Mouse (Mus musculus) myocyte (in vitro differentiated cells): ENCODE results near the gene 1810010H24Rik. TPM values are rescaled to one million over a fixed set of nuclear protein-coding genes. Genes with fewer than 3 reads are reported as not detected.

Experiments
- H3K27me3 ChIP-seq: one replicate; pipeline ENCODE4 v1.6.1; 2011; ENCODE audit not compliant: control insufficient read depth, insufficient read depth, insufficient read length
- H3K36me3 ChIP-seq: one replicate; pipeline ENCODE4 v1.6.1; 2011; ENCODE audit not compliant: control insufficient read depth, insufficient read depth
- H3K4me2 ChIP-seq: one replicate; pipeline ENCODE4 v1.6.1; 2011; ENCODE audit warnings: low read depth, control low read depth
- H3K4me3 ChIP-seq: one replicate; pipeline ENCODE4 v1.5.1; 2011; ENCODE audit warnings: mild to moderate bottlenecking, control low read depth, moderate library complexity
- H3K79me2 ChIP-seq: one replicate; pipeline ENCODE4 v1.6.1; 2011; ENCODE audit not compliant: control insufficient read depth, insufficient read depth
- H3ac ChIP-seq: one replicate; pipeline ENCODE4 v1.6.1; 2011; ENCODE audit not compliant: control insufficient read depth, insufficient read length
- CEBPB ChIP-seq: IDR thresholded peaks from 2 replicates; pipeline ENCODE4 v1.6.1; 2011; ENCODE audit warnings: mild to moderate bottlenecking, moderate library complexity; ENCODE audit not compliant: poor library complexity, insufficient read depth, severe bottlenecking
- E2F4 ChIP-seq: IDR thresholded peaks from one replicate; pipeline ENCODE4 v1.6.1; 2011; ENCODE audit warnings: mild to moderate bottlenecking, control low read depth, moderate library complexity; ENCODE audit not compliant: insufficient read depth
- MAX ChIP-seq: IDR thresholded peaks from one replicate; pipeline ENCODE4 v1.6.1; 2011; ENCODE audit warnings: low read depth, mild to moderate bottlenecking, control low read depth
- MYOD1 ChIP-seq, 3 experiments: IDR thresholded peaks; one replicate each; pipeline ENCODE4 v1.6.1; 2011; ENCODE audit warnings: control low read depth in 2 of 3, low read depth in 2 of 3, mild to moderate bottlenecking in 2 of 3, moderate library complexity in 1 of 3; ENCODE audit not compliant: insufficient read length in 2 of 3, control insufficient read depth in 1 of 3
- MYOG ChIP-seq, 3 experiments: IDR thresholded peaks; one replicate each; pipeline ENCODE4 v1.6.1; 2011; ENCODE audit warnings: control low read depth in 2 of 3, low read depth in 2 of 3, mild to moderate bottlenecking in 2 of 3; ENCODE audit not compliant: insufficient read length in 2 of 3, control insufficient read depth in 1 of 3, insufficient read depth in 1 of 3
- POLR2A ChIP-seq: IDR thresholded peaks from one replicate; pipeline ENCODE4 v1.6.1; 2011; ENCODE audit warnings: low read depth, mild to moderate bottlenecking, control low read depth, moderate library complexity; ENCODE audit not compliant: insufficient read length
- POLR2AphosphoS2 ChIP-seq: IDR thresholded peaks from one replicate; pipeline ENCODE4 v1.6.1; 2011; ENCODE audit warnings: low read depth, control low read depth; ENCODE audit not compliant: insufficient read length
- REST ChIP-seq: IDR thresholded peaks from one replicate; pipeline ENCODE4 v1.6.1; 2011; ENCODE audit warnings: mild to moderate bottlenecking, control low read depth, moderate library complexity; ENCODE audit not compliant: insufficient read depth, insufficient read length
- SRF ChIP-seq: IDR thresholded peaks from one replicate; pipeline ENCODE4 v1.6.1; 2011; ENCODE audit warnings: low read depth; ENCODE audit not compliant: control insufficient read depth, insufficient read length
- TCF12 ChIP-seq: IDR thresholded peaks from one replicate; pipeline ENCODE4 v1.6.1; 2011; ENCODE audit warnings: mild to moderate bottlenecking, control low read depth; ENCODE audit not compliant: poor library complexity, insufficient read depth, severe bottlenecking
- TCF3 ChIP-seq: IDR thresholded peaks from one replicate; pipeline ENCODE4 v1.6.1; 2011; ENCODE audit warnings: low read depth, control low read depth; ENCODE audit not compliant: insufficient read length
- USF1 ChIP-seq: IDR thresholded peaks from one replicate; pipeline ENCODE4 v1.6.1; 2011; ENCODE audit warnings: low read depth, mild to moderate bottlenecking, control low read depth, moderate library complexity
- polyA plus RNA-seq: library from polyadenylated mRNA; unstranded; fragments of >200 nt; fragmentation: generic; extraction: Trizol; gene quantifications from one replicate; pipeline ENCODE4 v1.2.1, GENCODE M21; 2012; ENCODE audit warnings: missing spikeins

Gene 1810010H24Rik
- polyA plus RNA-seq, 1 experiment: 2.5 TPM

GRCm38 (mm10) chr11:107034085-107034810, 8.8 kb downstream of the 1810010H24Rik start:
- H3K4me2 ChIP-seq: no peak overlapping the region

GRCm38 (mm10) chr11:107039417-107039816, 13.9 kb downstream of the 1810010H24Rik start:
- H3K4me2 ChIP-seq: no peak overlapping the region
- no peaks in the 10 kb centered on the region for H3K27me3 ChIP-seq
- TF ChIP-seq E2F4: no peak
- no peak for TF ChIP-seq MYOG (IDR thresholded peaks at IDR 0.05; ENCODE audit: control insufficient read depth in 1 of 3, insufficient read depth in 1 of 3, insufficient read length in 2 of 3, low read depth in 2 of 3)
- no peak for TF ChIP-seq MAX
- no peak overlapping the region for H3ac ChIP-seq
- no peak overlapping the region for H3K4me3 ChIP-seq
- H3K79me2 ChIP-seq: no peaks in the 10 kb centered on the region
- H3K36me3 ChIP-seq: peaks cover 32% of the 10 kb centered on the region

More at GRCm38 (mm10) chr11:107034085-107034810, 8.8 kb downstream of the 1810010H24Rik start:
- Histone ChIP-seq H3K79me2 (no peaks in the 10 kb centered on the region), H3ac (no peak overlapping the region), H3K4me3 (no peak overlapping the region), H3K36me3 (peaks cover 13% of the 10 kb centered on the region), H3K27me3 (no peaks in the 10 kb centered on the region)
- no peak for TF ChIP-seq TCF12
- TF ChIP-seq POLR2AphosphoS2: no peak
- no peak for TF ChIP-seq E2F4
- no peak for TF ChIP-seq MYOD1 (IDR thresholded peaks at IDR 0.05; ENCODE audit: control insufficient read depth in 1 of 3, insufficient read length in 2 of 3, low read depth in 2 of 3)
- TF ChIP-seq POLR2A: no peak
- TF ChIP-seq MAX: no peak
- no peak for TF ChIP-seq MYOG (IDR thresholded peaks at IDR 0.05; ENCODE audit: control insufficient read depth in 1 of 3, insufficient read depth in 1 of 3, insufficient read length in 2 of 3, low read depth in 2 of 3)
- TF ChIP-seq TCF3: no peak
- TF ChIP-seq REST: no peak
- no peak for TF ChIP-seq CEBPB
- TF ChIP-seq SRF: no peak
- TF ChIP-seq USF1: no peak

DNA sequence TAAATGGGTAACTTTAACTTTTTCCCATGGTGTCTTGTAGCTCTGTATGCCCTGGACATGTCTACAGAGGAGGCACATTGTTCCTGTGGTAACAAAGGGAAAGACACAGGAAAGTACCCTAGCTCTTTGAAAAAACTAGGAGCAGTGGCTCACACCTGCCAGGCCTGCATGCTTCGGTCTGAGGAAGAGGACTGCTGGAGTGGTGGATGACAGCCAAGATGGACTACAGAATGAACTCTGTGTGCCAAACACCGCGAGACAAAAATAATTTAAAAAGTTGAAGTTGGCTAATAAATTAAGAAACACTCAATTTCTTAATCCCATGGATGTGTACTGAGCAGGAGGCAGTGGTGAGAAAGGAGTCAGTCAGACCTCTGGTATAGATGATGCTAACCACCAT, 15.9 kb downstream of the 1810010H24Rik start:
- no peaks in the 10 kb centered on the region for H3K79me2 ChIP-seq
- no peak overlapping the region for H3ac ChIP-seq
- H3K4me3 ChIP-seq: no peak overlapping the region
- TF ChIP-seq MYOG (IDR thresholded peaks at IDR 0.05; ENCODE audit: control insufficient read depth in 1 of 3, insufficient read depth in 1 of 3, insufficient read length in 2 of 3, low read depth in 2 of 3) (no peak), E2F4 (no peak), SRF (no peak), POLR2A (no peak), REST (no peak), MAX (no peak), TCF12 (no peak), USF1 (no peak), TCF3 (no peak), CEBPB (no peak), MYOD1 (IDR thresholded peaks at IDR 0.05; ENCODE audit: control insufficient read depth in 1 of 3, insufficient read length in 2 of 3, low read depth in 2 of 3) (no peak), POLR2AphosphoS2 (no peak)
- H3K4me2 ChIP-seq: no peak overlapping the region
- no peaks in the 10 kb centered on the region for H3K27me3 ChIP-seq
- H3K36me3 ChIP-seq: peaks cover 45% of the 10 kb centered on the region

GRCm38 (mm10) chr11:107043361-107043760, 17.9 kb downstream of the 1810010H24Rik start:
- Histone ChIP-seq H3K4me3 (no peak overlapping the region), H3K36me3 (peaks cover 50% of the 10 kb centered on the region), H3K4me2 (no peak overlapping the region), H3K27me3 (no peaks in the 10 kb centered on the region), H3K79me2 (no peaks in the 10 kb centered on the region), H3ac (no peak overlapping the region)
- no peak for TF ChIP-seq POLR2AphosphoS2
- TF ChIP-seq REST: no peak
- no peak for TF ChIP-seq TCF12
- no peak for TF ChIP-seq POLR2A
- TF ChIP-seq CEBPB: no peak
- no peak for TF ChIP-seq SRF
- TF ChIP-seq MYOD1 (IDR thresholded peaks at IDR 0.05; ENCODE audit: control insufficient read depth in 1 of 3, insufficient read length in 2 of 3, low read depth in 2 of 3): no peak
- TF ChIP-seq E2F4: no peak
- no peak for TF ChIP-seq TCF3
- TF ChIP-seq USF1: no peak
- TF ChIP-seq MAX: no peak
- TF ChIP-seq MYOG (IDR thresholded peaks at IDR 0.05; ENCODE audit: control insufficient read depth in 1 of 3, insufficient read depth in 1 of 3, insufficient read length in 2 of 3, low read depth in 2 of 3): no peak

DNA sequence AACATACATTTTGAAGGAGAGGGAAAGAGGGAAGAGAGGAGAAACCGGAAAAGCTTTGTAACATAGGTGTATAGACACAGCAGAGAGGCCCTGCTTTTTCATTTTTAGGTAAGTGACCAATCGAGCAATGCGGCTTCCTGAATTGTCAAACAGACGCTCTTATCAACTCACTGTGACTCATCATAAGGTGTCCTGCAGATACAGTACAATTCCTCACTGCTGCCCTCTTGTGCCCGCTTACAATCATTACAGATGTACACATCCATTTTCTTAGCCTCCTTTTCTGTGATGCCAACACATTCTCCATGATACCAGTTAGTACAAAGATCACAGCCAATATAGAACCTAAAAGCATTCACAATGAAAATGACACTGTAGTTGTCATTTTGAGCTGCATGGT, 18.8 kb downstream of the 1810010H24Rik start:
- Histone ChIP-seq H3K27me3 (no peaks in the 10 kb centered on the region), H3K79me2 (no peaks in the 10 kb centered on the region), H3ac (no peak overlapping the region), H3K36me3 (peaks cover 41% of the 10 kb centered on the region), H3K4me2 (no peak overlapping the region), H3K4me3 (no peak overlapping the region)
- TF ChIP-seq MYOD1 (IDR thresholded peaks at IDR 0.05; ENCODE audit: control insufficient read depth in 1 of 3, insufficient read length in 2 of 3, low read depth in 2 of 3): no peak
- TF ChIP-seq E2F4: no peak
- TF ChIP-seq POLR2AphosphoS2: no peak
- no peak for TF ChIP-seq MYOG (IDR thresholded peaks at IDR 0.05; ENCODE audit: control insufficient read depth in 1 of 3, insufficient read depth in 1 of 3, insufficient read length in 2 of 3, low read depth in 2 of 3)
- no peak for TF ChIP-seq MAX
- no peak for TF ChIP-seq TCF12
- no peak for TF ChIP-seq REST
- no peak for TF ChIP-seq TCF3
- no peak for TF ChIP-seq CEBPB
